Mouse (Mus musculus) forebrain, embryonic 11.5 days (tissue): ENCODE measurements around the gene Six5. TPM values are rescaled to one million over a fixed set of nuclear protein-coding genes. Genes with fewer than 3 reads are reported as not detected.

Source experiments
- ATAC-seq: fragments of 200-750 bp; cut with Nextera tagmentation; replicated peaks from 2 replicates; pipeline ENCODE4 v1.8.0; 2017; ENCODE audit warnings: moderate TSS enrichment; ENCODE audit not compliant: low FRiP score
- DNase-seq: peaks from one replicate; pipeline ENCODE4 v3.0.0-alpha.2; 2017; ENCODE audit warnings: low spot score
- H3K27ac ChIP-seq: fragments of 300-500 bp; sonication (generic); 2 replicates; pipeline ENCODE4 v1.5.1; 2014; ENCODE audit warnings: low read depth, low read length
- H3K27me3 ChIP-seq: fragments of 300-500 bp; sonication (generic); 2 replicates; pipeline ENCODE4 v1.6.1; 2014; ENCODE audit warnings: mild to moderate bottlenecking, low read length, mixed read lengths; ENCODE audit not compliant: control insufficient read depth, insufficient read depth
- H3K36me3 ChIP-seq: fragments of 300-500 bp; sonication (generic); 2 replicates; pipeline ENCODE4 v1.6.1; 2014; ENCODE audit warnings: mild to moderate bottlenecking, low read length, moderate library complexity, mixed read lengths; ENCODE audit not compliant: control insufficient read depth, insufficient read depth
- H3K4me1 ChIP-seq: fragments of 300-500 bp; sonication (generic); replicated peaks from 2 replicates; pipeline ENCODE4 v1.6.1; 2014; ENCODE audit warnings: low read length, mixed read lengths; ENCODE audit not compliant: control insufficient read depth, insufficient read depth
- H3K4me2 ChIP-seq: fragments of 300-500 bp; sonication (generic); 2 replicates; pipeline ENCODE4 v1.6.1; 2014; ENCODE audit warnings: low read depth, mild to moderate bottlenecking, low read length, moderate library complexity, mixed read lengths; ENCODE audit not compliant: severe bottlenecking
- H3K4me3 ChIP-seq: fragments of 300-500 bp; sonication (generic); 2 replicates; pipeline ENCODE4 v1.5.1; 2014; ENCODE audit warnings: low read depth, low read length
- H3K9ac ChIP-seq: fragments of 300-500 bp; sonication (generic); 2 replicates; pipeline ENCODE4 v1.6.1; 2014; ENCODE audit warnings: low read length
- H3K9me3 ChIP-seq: fragments of 300-500 bp; sonication (generic); 2 replicates; pipeline ENCODE4 v1.6.1; 2016; ENCODE audit warnings: low read length, mixed read lengths; ENCODE audit not compliant: control insufficient read depth
- WGBS: fragments of 180-500 bp; shearing (Covaris S2); extraction: QIAGEN DNeasy Blood & Tissue Kit; methylation state at CpG from one replicate; pipeline ENCODE4 v1.1.7; 2014; 5-methylcytosine and 5-hydroxymethylcytosine counted together
- polyA plus RNA-seq: library from polyadenylated mRNA; unstranded; fragments of >200 nt; fragmentation: Nextera tagmentation; extraction: Ambion mirVana; gene quantifications from 2 replicates; pipeline ENCODE4 v1.2.1, GENCODE M21; 2014

Gene Six5
- polyA plus RNA-seq, 1 experiment from 2014 or later = 9.9 TPM

- Histone ChIP-seq H3K9ac (no peak overlapping the region), H3K27me3 (no peaks in the 10 kb centered on the region), H3K4me1 (no peaks in the 10 kb centered on the region), H3K9me3 (no peaks in the 10 kb centered on the region), H3K4me2 (no peak overlapping the region), H3K27ac (no peak overlapping the region), H3K4me3 (no peak overlapping the region), H3K36me3 (no peaks in the 10 kb centered on the region)
- no peak for ATAC-seq
- WGBS = 87% methylated on average over 2 of the region's 2 CpGs
- no peak for DNase-seq
These were observed 10.1 kb downstream of the Six5 start for GRCm38 (mm10) chr7:19104486-19104885.

- no peak for ATAC-seq
- no peaks in the 10 kb centered on the region for H3K4me1 ChIP-seq
- no peaks in the 10 kb centered on the region for H3K36me3 ChIP-seq
- no peaks in the 10 kb centered on the region for H3K27me3 ChIP-seq
- 71% methylated on average over 3 of the region's 3 CpGs for WGBS
- no peaks in the 10 kb centered on the region for H3K9me3 ChIP-seq
- no peak overlapping the region for H3K4me3 ChIP-seq
- H3K27ac ChIP-seq = no peak overlapping the region
- no peak for DNase-seq
- no peak overlapping the region for H3K4me2 ChIP-seq
- no peak overlapping the region for H3K9ac ChIP-seq
These were observed 13.0 kb downstream of the Six5 start for GRCm38 (mm10) chr7:19107436-19107835.

GRCm38 (mm10) chr7:19109565-19109964 is 15.2 kb downstream of the Six5 start:
- H3K36me3 ChIP-seq = no peaks in the 10 kb centered on the region
- no peaks in the 10 kb centered on the region for H3K9me3 ChIP-seq
- H3K27ac ChIP-seq = no peak overlapping the region
- H3K4me3 ChIP-seq = no peak overlapping the region
- H3K9ac ChIP-seq = no peak overlapping the region
- DNase-seq (no peak), ATAC-seq (no peak)
- H3K4me2 ChIP-seq = no peak overlapping the region
- WGBS = 81% methylated on average over 1 of the region's 1 CpGs
- H3K4me1 ChIP-seq = no peaks in the 10 kb centered on the region
- no peaks in the 10 kb centered on the region for H3K27me3 ChIP-seq

GRCm38 (mm10) chr7:19118028-19118771 is 23.8 kb downstream of the Six5 start, which contains the start of gene Gm4969:
Gm4969 (minus strand) TSS chr7:19118368.
- H3K9me3 ChIP-seq = peaks cover 11% of the 10 kb centered on the region; the same call in 1 of the 2 replicates
- no peak within 1 kb of the TSS for H3K27ac ChIP-seq
- ATAC-seq (peak; percentile 42), DNase-seq (peak; percentile 84)
- WGBS = 18% methylated on average over 64 of the region's 64 CpGs
- no peaks in the 10 kb centered on the region for H3K36me3 ChIP-seq
- H3K27me3 ChIP-seq = peaks cover 6% of the 10 kb centered on the region
- H3K9ac ChIP-seq = no peak within 1 kb of the TSS
- H3K4me3 ChIP-seq = peak within 1 kb of the TSS; percentile 12; the same call in 1 of the 2 replicates
- peaks cover 7% of the 10 kb centered on the region; the same call in 1 of the 2 replicates for H3K4me1 ChIP-seq
- peak within 1 kb of the TSS; percentile 24; the same call in 1 of the 2 replicates for H3K4me2 ChIP-seq

GRCm38 (mm10) chr7:19119083-19119482 is 24.7 kb downstream of the Six5 start:
- WGBS = 94% methylated on average over 8 of the region's 8 CpGs
- H3K4me2 ChIP-seq = no peak overlapping the region
- peaks cover 7% of the 10 kb centered on the region; the same call in 1 of the 2 replicates for H3K4me1 ChIP-seq
- H3K27ac ChIP-seq = no peak overlapping the region
- H3K36me3 ChIP-seq = no peaks in the 10 kb centered on the region
- peak overlapping the region; percentile 75; the same call in 1 of the 2 replicates for H3K4me3 ChIP-seq
- H3K9ac ChIP-seq = no peak overlapping the region
- peak; percentile 44 for ATAC-seq
- H3K9me3 ChIP-seq = peaks cover 11% of the 10 kb centered on the region; the same call in 1 of the 2 replicates
- DNase-seq = no peak
- peaks cover 6% of the 10 kb centered on the region for H3K27me3 ChIP-seq

GRCm38 (mm10) chr7:19119631-19120429 is 25.4 kb downstream of the Six5 start, which contains the start of gene Fbxo46:
Fbxo46 (plus strand) TSS chr7:19119859.
- peak; percentile 95 for ATAC-seq
- H3K9me3 ChIP-seq = peaks cover 11% of the 10 kb centered on the region; the same call in 1 of the 2 replicates
- H3K4me1 ChIP-seq = peaks cover 7% of the 10 kb centered on the region; the same call in 1 of the 2 replicates
- no peak within 1 kb of the TSS for H3K27ac ChIP-seq
- H3K36me3 ChIP-seq = no peaks in the 10 kb centered on the region
- H3K4me2 ChIP-seq = peak within 1 kb of the TSS; percentile 81
- peak; percentile 94 for DNase-seq
- peak within 1 kb of the TSS; percentile 77 for H3K9ac ChIP-seq
- peaks cover 6% of the 10 kb centered on the region for H3K27me3 ChIP-seq
- H3K4me3 ChIP-seq = peak within 1 kb of the TSS; percentile 75
- 3% methylated on average over 34 of the region's 34 CpGs for WGBS

GRCm38 (mm10) chr7:19121686-19122085 is 27.3 kb downstream of the Six5 start:
- Histone ChIP-seq H3K4me1 (peaks cover 7% of the 10 kb centered on the region; the same call in 1 of the 2 replicates), H3K4me2 (no peak overlapping the region), H3K9me3 (peaks cover 11% of the 10 kb centered on the region; the same call in 1 of the 2 replicates), H3K27ac (no peak overlapping the region), H3K27me3 (peaks cover 6% of the 10 kb centered on the region), H3K4me3 (no peak overlapping the region), H3K36me3 (no peaks in the 10 kb centered on the region), H3K9ac (no peak overlapping the region)
- ATAC-seq (no peak), DNase-seq (no peak)
- WGBS = 94% methylated on average over 4 of the region's 4 CpGs

- H3K9ac ChIP-seq = no peak overlapping the region
- no peaks in the 10 kb centered on the region for H3K36me3 ChIP-seq
- H3K27me3 ChIP-seq = no peaks in the 10 kb centered on the region
- ATAC-seq (no peak), DNase-seq (no peak)
- H3K4me2 ChIP-seq = no peak overlapping the region
- no peaks in the 10 kb centered on the region for H3K9me3 ChIP-seq
- H3K4me1 ChIP-seq = peaks cover 4% of the 10 kb centered on the region; the same call in 1 of the 2 replicates
- WGBS = 91% methylated on average over 6 of the region's 6 CpGs
- no peak overlapping the region for H3K4me3 ChIP-seq
- no peak overlapping the region for H3K27ac ChIP-seq
These were observed 30.3 kb downstream of the Six5 start for GRCm38 (mm10) chr7:19124713-19125112.
